ENCODE assay signal across 8 mouse cellular contexts in genomic region chrX:12089027-12089340, GRCm38 (mm10).
DNase-seq lines count a peak whose midpoint lies in the region; ATAC-seq and TF ChIP-seq lines count a peak whose summit lies in the region.

No protein-coding gene starts in this region.

- H3K4me1 ChIP-seq in testis, adult 2 months (ENCODE audit: control insufficient read depth, insufficient read depth, low read length) = peaks cover 33% of the 10 kb centered on the region
- peaks cover 0 to 14% of the 10 kb centered on the region in 2 experiments; a peak in 2 of 4 replicates for H3K4me1 ChIP-seq in liver, embryonic 14.5 days (replicated peaks; ENCODE audit: control insufficient read depth in 2 of 2, insufficient read depth in 2 of 2, low read length in 1 of 2)

- no peaks in the 10 kb centered on the region for H3K9me3 ChIP-seq in liver, embryonic 14.5 days (ENCODE audit: control insufficient read depth, low read length)

- no peak for TF ChIP-seq EP300 in liver, embryonic 14.5 days (IDR thresholded peaks at IDR 0.05; ENCODE audit: low read depth)

- TF ChIP-seq POLR2A in testis, adult 2 months (IDR thresholded peaks at IDR 0.05; ENCODE audit: control insufficient read depth, low read depth, low read length) = no peak

- no peaks in the 10 kb centered on the region for H3K36me3 ChIP-seq in testis, adult 2 months (ENCODE audit: control insufficient read depth, insufficient read depth, low read length)
- no peaks in the 10 kb centered on the region for H3K36me3 ChIP-seq in liver, embryonic 14.5 days (replicated peaks; ENCODE audit: control insufficient read depth, insufficient read depth, low read depth)

- H3K27me3 ChIP-seq in testis, adult 2 months (ENCODE audit: control insufficient read depth, insufficient read depth, low read length) = no peaks in the 10 kb centered on the region
- peaks cover 96% of the 10 kb centered on the region for H3K27me3 ChIP-seq in liver, embryonic 14.5 days (ENCODE audit: control insufficient read depth, insufficient read depth, low read length)

- WGBS in liver, embryonic 14.5 days (ENCODE audit: insufficient replicate concordance) = 3% methylated on average over 13 of the region's 13 CpGs

- no peak overlapping the region for H3K9ac ChIP-seq in liver, embryonic 14.5 days (replicated peaks)

- no peak for DNase-seq in gastrocnemius, adult 2 months
- DNase-seq in gastrocnemius, adult 18-20 months (ENCODE audit: low spot score) = no peak
- no peak for DNase-seq in testis, postnatal 10 days (ENCODE audit: low spot score)
- no peak for DNase-seq in liver, embryonic 14.5 days (ENCODE audit: low read depth in 3 of 3, low spot score in 3 of 3)
- DNase-seq in retina, postnatal 1 day = no peak
- no peak for DNase-seq in adrenal gland, adult (ENCODE audit: inconsistent age in 2 of 2, low spot score in 1 of 2)

- no peak for TF ChIP-seq CTCF in gastrocnemius, adult 2 months (IDR thresholded peaks at IDR 0.05)
- no peak for TF ChIP-seq CTCF in testis, adult 2 months (IDR thresholded peaks at IDR 0.05; ENCODE audit: control insufficient read depth, insufficient read depth, insufficient replicate concordance, low read depth, low read length)
- no peak for TF ChIP-seq CTCF in liver, embryonic 14.5 days (IDR thresholded peaks at IDR 0.05; ENCODE audit: low read depth)

- H3K4me3 ChIP-seq in gastrocnemius, adult 2 months = peak overlapping the region; percentile 84
- peak overlapping the region; percentile 40 for H3K4me3 ChIP-seq in testis, adult 2 months (ENCODE audit: control insufficient read depth, low read depth, low read length)
- H3K4me3 ChIP-seq in liver, embryonic 14.5 days (ENCODE audit: insufficient read depth in 1 of 2, low read depth in 2 of 2, low read length in 2 of 2) = peak overlapping the region; percentile 29 to 61; a peak in 2 of 4 replicates

- peak overlapping the region; percentile 97 for H3K27ac ChIP-seq in gastrocnemius, adult 2 months
- H3K27ac ChIP-seq in testis, adult 2 months (ENCODE audit: control insufficient read depth, insufficient read depth, low read depth, low read length) = peak overlapping the region; percentile 17; the same call in 1 of the 2 replicates
- H3K27ac ChIP-seq in liver, embryonic 14.5 days = no peak overlapping the region

- intact Hi-C loops in gastrocnemius, adult 2 months (cut with DNase I) = loop anchor here (2.0 to 10.0 kb wide), 2 partner anchors 68 to 164 kb away; no protein-coding TSS in a partner anchor

- H3K4me2 ChIP-seq in liver, embryonic 14.5 days (ENCODE audit: low read depth) = peak overlapping the region; percentile 79

- no peak for ATAC-seq in liver, embryonic 14.5 days (ENCODE audit: insufficient read depth)
- ATAC-seq in erythroid progenitor cell, adult 5-6 weeks (replicated peaks; ENCODE audit: low FRiP score, poor library complexity, severe bottlenecking) = no peak
